Mouse (Mus musculus) thymus, postnatal 25 days (tissue): ENCODE data around the gene Sec16b.
A peak's percentile ranks its signal among the peaks of the same experiment; 100 is the strongest.

Experiments used
- DNase-seq: peaks from one replicate; pipeline ENCODE4 v3.0.0; 2022

Gene Sec16b

GRCm38 (mm10) chr1:157560654-157561386 is 54.3 kb downstream of the Sec16b start:
- peak; percentile 17 for DNase-seq

- DNase-seq = no peak
Measured at GRCm38 (mm10) chr1:157567819-157568218, 61.3 kb downstream of the Sec16b start.

DNA sequence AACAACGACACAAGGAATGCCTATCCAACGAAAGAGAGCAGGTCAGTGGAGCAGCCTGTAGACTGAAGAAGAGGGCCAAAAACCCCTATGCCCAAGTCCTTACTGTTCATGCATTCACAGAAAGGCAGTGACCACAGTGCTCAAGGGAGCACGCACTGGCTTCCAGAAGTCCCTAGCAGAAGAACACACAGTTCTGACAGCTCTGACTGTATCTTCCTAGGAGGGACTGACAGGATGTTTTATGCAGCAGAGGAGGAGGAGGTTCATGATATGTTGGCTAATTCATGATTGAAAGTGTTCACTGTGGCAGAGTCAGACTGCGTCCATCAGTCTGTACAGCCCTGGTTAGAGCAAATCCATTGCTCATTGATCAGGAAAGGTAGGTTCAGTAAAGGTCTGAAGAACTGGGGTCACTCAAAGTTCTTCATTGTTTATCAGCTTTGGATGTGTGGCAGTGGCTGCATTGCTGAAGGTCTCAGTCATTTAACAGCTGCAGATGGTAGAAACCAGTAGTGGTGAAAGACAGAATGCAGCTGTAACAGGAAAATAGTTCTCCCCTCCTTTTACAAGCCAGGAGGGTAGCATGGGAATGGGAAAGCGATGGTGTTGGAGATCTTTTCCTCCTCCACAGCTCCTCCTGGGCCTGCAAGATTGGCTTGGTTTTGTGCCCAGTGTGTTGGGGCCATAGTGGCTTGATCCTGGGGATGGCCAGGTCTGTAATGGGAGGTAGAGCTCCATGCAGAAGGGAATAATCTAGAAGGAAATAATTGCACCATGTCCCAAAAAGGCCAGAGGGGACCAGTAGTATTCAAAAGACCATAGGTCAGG is 62.9 kb downstream of the Sec16b start:
- no peak for DNase-seq

DNA sequence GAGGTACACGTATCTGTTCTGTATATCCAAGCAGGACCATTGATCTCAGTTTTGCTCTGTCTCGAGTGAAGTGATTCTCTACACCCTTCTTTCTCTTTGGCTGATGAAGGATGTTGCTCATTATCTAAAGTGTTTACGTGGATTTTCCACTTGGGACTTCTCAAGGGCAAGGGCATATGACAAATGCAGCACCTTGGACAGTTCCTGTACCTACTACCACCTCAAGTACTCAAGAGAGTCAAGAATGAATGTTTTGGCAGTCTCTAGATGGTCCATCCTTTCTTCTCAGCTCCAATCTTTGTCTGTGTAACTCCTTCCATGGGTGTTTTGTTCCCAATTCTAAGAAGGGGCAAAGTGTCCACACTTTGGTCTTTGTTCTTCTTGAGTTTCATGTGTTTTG is 68.8 kb downstream of the Sec16b start:
- no peak for DNase-seq

DNA sequence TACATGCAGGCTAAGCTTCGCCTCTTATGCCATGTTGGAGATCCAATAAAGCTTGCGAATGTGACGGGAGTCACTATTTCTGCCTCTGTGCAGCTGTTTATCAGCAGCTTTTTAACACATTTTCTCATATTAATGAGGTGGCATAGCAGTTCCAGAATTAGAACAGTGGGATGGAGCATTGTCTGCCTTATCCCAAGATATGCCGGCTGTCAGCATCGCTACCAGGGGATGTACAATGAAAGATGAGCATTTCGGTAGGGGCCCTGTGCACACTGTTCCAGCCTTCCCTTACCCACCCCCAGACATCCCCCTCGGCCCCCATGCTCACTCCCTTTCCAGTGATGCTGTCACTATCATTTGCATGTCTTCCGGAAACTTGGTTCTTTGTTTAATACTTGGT is 71.8 kb downstream of the Sec16b start:
- DNase-seq = no peak

DNA sequence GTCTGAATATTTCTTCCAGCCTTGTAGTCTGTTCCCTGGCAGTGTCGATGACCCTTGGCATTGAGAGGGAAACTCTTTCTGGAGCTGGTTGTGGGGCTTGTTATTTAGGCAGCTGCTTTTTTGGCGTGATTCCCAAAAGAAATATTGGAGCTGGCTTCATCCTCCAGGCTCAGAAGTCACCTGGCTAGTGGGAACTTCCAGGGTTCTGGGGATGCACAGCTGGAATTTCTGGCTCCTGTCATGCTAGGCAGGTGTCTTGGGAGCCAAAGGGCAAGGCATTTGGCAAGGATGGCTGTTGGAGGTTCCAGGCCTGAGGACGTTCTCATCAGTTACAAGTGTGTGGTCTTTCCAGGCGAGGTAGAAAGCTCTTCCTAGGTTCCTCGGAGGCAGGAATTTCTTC is 80.0 kb downstream of the Sec16b start:
- DNase-seq = no peak

GRCm38 (mm10) chr1:157592039-157592438 is 85.5 kb downstream of the Sec16b start:
- DNase-seq = no peak

GRCm38 (mm10) chr1:157594561-157594960 is 88.0 kb downstream of the Sec16b start:
- no peak for DNase-seq

- DNase-seq = no peak
Measured at GRCm38 (mm10) chr1:157595165-157595564, 88.6 kb downstream of the Sec16b start.

DNA sequence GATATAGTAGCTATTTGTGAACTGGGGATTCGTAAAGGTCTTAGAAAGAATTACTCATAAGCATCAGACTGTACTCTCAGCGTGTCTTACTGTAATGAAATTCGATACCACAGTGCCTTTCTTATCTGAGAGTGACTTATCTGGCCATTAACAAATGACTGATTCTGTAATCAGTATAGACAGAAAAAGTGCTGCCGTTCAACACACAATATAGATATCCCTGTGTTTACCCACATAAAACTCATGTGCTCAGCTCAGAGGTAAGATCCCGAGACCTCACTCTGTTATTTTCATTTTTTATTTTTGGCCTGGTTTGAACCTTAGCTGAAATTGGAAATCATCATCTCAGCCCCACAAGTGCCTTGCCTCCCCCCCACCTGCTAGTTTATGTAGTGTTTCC is 98.0 kb downstream of the Sec16b start:
- no peak for DNase-seq
